Mouse (Mus musculus) hindbrain, postnatal 0 days (tissue): Measurements from ENCODE around the gene Gm19402. TPM values are rescaled to one million over a fixed set of nuclear protein-coding genes. Genes with fewer than 3 reads are reported as not detected.
A peak's percentile ranks its signal among the peaks of the same experiment; 100 is the strongest.

Experiments used
- ATAC-seq: fragments of 200-750 bp; cut with Nextera tagmentation; 2 replicates; pipeline ENCODE4 v1.8.0; 2017; ENCODE audit warnings: mild to moderate bottlenecking, moderate TSS enrichment, moderate library complexity
- DNase-seq: peaks from one replicate; pipeline ENCODE4 v3.0.0-alpha.2; 2015; ENCODE audit warnings: low spot score
- H3K27ac ChIP-seq: fragments of 300-500 bp; sonication (generic); 2 replicates; pipeline ENCODE4 v1.5.1; 2014; ENCODE audit warnings: mild to moderate bottlenecking
- H3K27me3 ChIP-seq: fragments of 300-500 bp; sonication (generic); 2 replicates; pipeline ENCODE4 v1.6.1; 2014; ENCODE audit warnings: low read length, mixed read lengths; ENCODE audit not compliant: insufficient read depth
- H3K36me3 ChIP-seq: fragments of 300-500 bp; sonication (generic); 2 replicates; pipeline ENCODE4 v1.6.1; 2014; ENCODE audit warnings: low read length, mixed read lengths; ENCODE audit not compliant: insufficient read depth
- H3K4me1 ChIP-seq: fragments of 300-500 bp; sonication (generic); 2 replicates; pipeline ENCODE4 v1.6.1; 2014; ENCODE audit warnings: antibody characterized with exemption, low read length, mixed read lengths; ENCODE audit not compliant: insufficient read depth
- H3K4me2 ChIP-seq: fragments of 300-500 bp; sonication (generic); 2 replicates; pipeline ENCODE4 v1.6.1; 2014; ENCODE audit warnings: low read depth, mild to moderate bottlenecking, low read length, moderate library complexity, mixed read lengths
- H3K4me3 ChIP-seq: fragments of 300-500 bp; sonication (generic); 2 replicates; pipeline ENCODE4 v1.5.1; 2014; ENCODE audit warnings: low read length
- H3K9ac ChIP-seq: fragments of 300-500 bp; sonication (generic); replicated peaks from 2 replicates; pipeline ENCODE4 v1.6.1; 2014; ENCODE audit warnings: mild to moderate bottlenecking, low read length, moderate library complexity, mixed read lengths
- H3K9me3 ChIP-seq: fragments of 300-500 bp; sonication (generic); 2 replicates; pipeline ENCODE4 v1.6.1; 2016; ENCODE audit warnings: low read length, mixed read lengths
- CTCF ChIP-seq: IDR thresholded peaks from 2 replicates; pipeline ENCODE4 v1.5.1; 2016; ENCODE audit warnings: antibody characterized with exemption, control low read depth, low read depth
- WGBS: fragments of 180-500 bp; shearing (Covaris S2); extraction: QIAGEN DNeasy Blood & Tissue Kit; methylation state at CpG from one replicate; pipeline ENCODE4 v1.1.7; 2014; 5-methylcytosine and 5-hydroxymethylcytosine counted together
- polyA plus RNA-seq: library from polyadenylated mRNA; unstranded; fragments of >200 nt; fragmentation: Nextera tagmentation; extraction: Ambion mirVana; gene quantifications from 2 replicates; pipeline ENCODE4 v1.2.1, GENCODE M21; 2015
- total RNA-seq: library from RNA; depleted of rRNA; stranded (reverse); fragments of >200 nt; gene quantifications from 2 replicates; pipeline ENCODE4 v1.2.3, GENCODE M21; 2014

The Gm19402 gene
- total and polyA plus RNA-seq, 2 experiments from 2014 or later = not detected

GRCm38 (mm10) chr10:77685895-77686664 lies 4.5 kb downstream of the Gm19402 start, which contains the start of gene Tspear:
Gene Tspear, plus strand, starts transcription at chr10:77686569.
- H3K27me3 ChIP-seq = 0 out of 2 replicates have a peak, but pooled peaks cover 3% of the 10 kb centered on the region
- H3K9ac ChIP-seq = no peak within 1 kb of the TSS
- ATAC-seq (no peak), DNase-seq (no peak)
- no peak within 1 kb of the TSS for H3K27ac ChIP-seq
- no peaks in the 10 kb centered on the region for H3K4me1 ChIP-seq
- no peak within 1 kb of the TSS for H3K4me3 ChIP-seq
- TF ChIP-seq CTCF = no peak
- 9% methylated on average over 22 of the region's 22 CpGs for WGBS
- no peaks in the 10 kb centered on the region for H3K9me3 ChIP-seq
- H3K36me3 ChIP-seq = no peaks in the 10 kb centered on the region
- no peak within 1 kb of the TSS for H3K4me2 ChIP-seq

- no peak overlapping the region for H3K4me2 ChIP-seq
- H3K36me3 ChIP-seq = no peaks in the 10 kb centered on the region
- no peaks in the 10 kb centered on the region for H3K4me1 ChIP-seq
- 0 out of 2 replicates have a peak, but pooled peaks cover 3% of the 10 kb centered on the region for H3K27me3 ChIP-seq
- no peak overlapping the region for H3K9ac ChIP-seq
- DNase-seq (no peak), ATAC-seq (no peak)
- 40% methylated on average over 8 of the region's 8 CpGs for WGBS
- no peak overlapping the region for H3K4me3 ChIP-seq
- no peak overlapping the region for H3K27ac ChIP-seq
- no peaks in the 10 kb centered on the region for H3K9me3 ChIP-seq
- no peak for TF ChIP-seq CTCF
Measured at GRCm38 (mm10) chr10:77684181-77684580, 6.4 kb downstream of the Gm19402 start.

GRCm38 (mm10) chr10:77682994-77683393 lies 7.6 kb downstream of the Gm19402 start:
- no peak overlapping the region for H3K27ac ChIP-seq
- no peak overlapping the region for H3K9ac ChIP-seq
- H3K4me1 ChIP-seq = no peaks in the 10 kb centered on the region
- peaks cover 10% of the 10 kb centered on the region for H3K27me3 ChIP-seq
- H3K36me3 ChIP-seq = no peaks in the 10 kb centered on the region
- no peak for TF ChIP-seq CTCF
- H3K4me3 ChIP-seq = no peak overlapping the region
- no peak overlapping the region for H3K4me2 ChIP-seq
- H3K9me3 ChIP-seq = no peaks in the 10 kb centered on the region
- no peak for DNase-seq
- ATAC-seq = no peak
- WGBS = 75% methylated on average over 7 of the region's 7 CpGs

- Histone ChIP-seq H3K4me1 (peaks cover 6% of the 10 kb centered on the region; the same call in 1 of the 2 replicates), H3K4me2 (peak overlapping the region; percentile 69), H3K27me3 (peaks cover 18% of the 10 kb centered on the region), H3K4me3 (peak overlapping the region; percentile 35), H3K9ac (0 out of 2 replicates have a peak overlapping the region, but pooled peaks have one; percentile 13), H3K9me3 (no peaks in the 10 kb centered on the region), H3K36me3 (no peaks in the 10 kb centered on the region), H3K27ac (no peak overlapping the region)
- no peak for DNase-seq
- no peak for TF ChIP-seq CTCF
- WGBS = under 1% methylated on average over 35 of the region's 35 CpGs
- no peak for ATAC-seq
Measured at GRCm38 (mm10) chr10:77677562-77677961, 13.0 kb downstream of the Gm19402 start.

- Histone ChIP-seq H3K27me3 (peaks cover 18% of the 10 kb centered on the region), H3K9me3 (no peaks in the 10 kb centered on the region), H3K36me3 (no peaks in the 10 kb centered on the region), H3K27ac (no peak overlapping the region), H3K9ac (no peak overlapping the region), H3K4me1 (peaks cover 6% of the 10 kb centered on the region; the same call in 1 of the 2 replicates), H3K4me2 (no peak overlapping the region), H3K4me3 (no peak overlapping the region)
- 65% methylated on average over 13 of the region's 13 CpGs for WGBS
- no peak for TF ChIP-seq CTCF
- no peak for DNase-seq
- no peak for ATAC-seq
Measured at GRCm38 (mm10) chr10:77673765-77674164, 16.8 kb downstream of the Gm19402 start.

GRCm38 (mm10) chr10:77671519-77671918 lies 19.0 kb downstream of the Gm19402 start:
- 81% methylated on average over 4 of the region's 4 CpGs for WGBS
- Histone ChIP-seq H3K9me3 (no peaks in the 10 kb centered on the region), H3K36me3 (no peaks in the 10 kb centered on the region), H3K4me2 (no peak overlapping the region), H3K4me1 (no peaks in the 10 kb centered on the region), H3K27ac (no peak overlapping the region), H3K27me3 (peaks cover 4% of the 10 kb centered on the region; the same call in 1 of the 2 replicates), H3K4me3 (no peak overlapping the region), H3K9ac (no peak overlapping the region)
- ATAC-seq (no peak), DNase-seq (no peak)
- TF ChIP-seq CTCF = no peak

- H3K9me3 ChIP-seq = no peaks in the 10 kb centered on the region
- no peak for TF ChIP-seq CTCF
- H3K9ac ChIP-seq = no peak overlapping the region
- H3K27me3 ChIP-seq = no peaks in the 10 kb centered on the region; the same call in 1 of the 2 replicates
- no peak overlapping the region for H3K4me2 ChIP-seq
- H3K4me3 ChIP-seq = no peak overlapping the region
- no peaks in the 10 kb centered on the region for H3K4me1 ChIP-seq
- DNase-seq (no peak), ATAC-seq (no peak)
- no peaks in the 10 kb centered on the region for H3K36me3 ChIP-seq
- H3K27ac ChIP-seq = no peak overlapping the region
- 76% methylated on average over 4 of the region's 4 CpGs for WGBS
Measured at GRCm38 (mm10) chr10:77670710-77671109, 19.8 kb downstream of the Gm19402 start.
